Mouse (Mus musculus) cerebellum, adult 11 months (tissue): ENCODE results near the gene Iffo2.
A peak's percentile ranks its signal among the peaks of the same experiment; 100 is the strongest.
"Not testable (repeated sequence)": the region's sequence is repeated elsewhere in the genome, so short reads cannot be mapped to it uniquely, and the experiment has no call there.

Source experiments
- DNase-seq: peaks from one replicate; pipeline ENCODE4 v3.0.0; 2022

Gene Iffo2

DNA sequence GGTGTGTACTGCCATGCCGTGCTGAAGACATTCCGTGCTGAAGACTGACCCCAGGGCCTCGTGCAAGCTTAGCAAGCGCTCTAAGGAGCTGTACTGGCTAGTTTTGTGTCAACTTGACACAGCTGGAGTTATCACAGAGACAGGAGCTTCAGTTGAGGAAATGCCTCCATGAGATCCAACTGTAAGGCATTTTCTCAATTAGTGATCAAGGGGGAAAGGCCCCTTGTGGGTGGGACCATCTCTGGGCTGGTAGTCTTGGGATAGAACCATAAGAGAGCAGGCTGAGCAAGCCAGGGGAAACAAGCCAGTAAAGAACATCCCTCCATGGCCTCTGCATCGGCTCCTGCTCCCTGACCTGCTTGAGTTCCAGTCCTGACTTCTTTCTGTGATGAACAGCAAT is at the start of gene Iffo2:
Iffo2 (plus strand) TSS at position 301 of the 400 bp plus-strand sequence.
- DNase-seq: not testable (repeated sequence)

- DNase-seq: no peak
These were observed 48.9 kb upstream of the Iffo2 start for GRCm38 (mm10) chr4:139481400-139481799.

DNA sequence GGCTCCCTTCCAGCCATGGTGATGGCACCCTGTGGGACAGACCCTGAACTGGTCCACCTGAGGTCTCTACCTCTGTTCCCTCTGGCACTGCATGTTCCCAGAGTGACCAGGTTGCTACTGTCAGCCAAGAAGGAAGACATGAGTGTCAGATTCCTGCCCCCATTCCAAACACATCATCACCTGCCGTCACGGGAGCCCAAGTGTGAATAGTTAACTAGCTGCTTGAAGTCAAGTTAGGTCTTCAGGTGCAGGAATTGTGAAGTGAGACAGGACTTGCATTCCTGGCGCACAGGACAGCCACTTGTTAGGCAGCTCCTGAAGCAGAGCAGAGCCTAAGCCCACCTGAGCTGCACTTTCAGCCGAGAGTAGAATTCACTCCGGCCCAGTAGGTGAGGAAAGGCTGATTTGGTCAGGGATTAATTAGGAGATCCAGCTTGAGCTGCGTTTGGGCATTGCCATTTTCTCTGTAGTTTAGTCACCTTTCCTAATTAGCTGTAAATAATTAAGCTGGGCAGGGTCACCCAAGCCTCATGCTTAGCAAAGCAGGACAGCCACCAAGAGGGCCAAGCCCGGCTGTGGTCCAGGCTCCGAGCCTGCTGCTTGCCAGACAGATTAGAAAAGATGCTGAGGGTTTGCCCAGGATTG is 46.8 kb upstream of the Iffo2 start:
- DNase-seq: no peak

- DNase-seq: no peak
These were observed 45.9 kb upstream of the Iffo2 start for GRCm38 (mm10) chr4:139484496-139484895.

DNA sequence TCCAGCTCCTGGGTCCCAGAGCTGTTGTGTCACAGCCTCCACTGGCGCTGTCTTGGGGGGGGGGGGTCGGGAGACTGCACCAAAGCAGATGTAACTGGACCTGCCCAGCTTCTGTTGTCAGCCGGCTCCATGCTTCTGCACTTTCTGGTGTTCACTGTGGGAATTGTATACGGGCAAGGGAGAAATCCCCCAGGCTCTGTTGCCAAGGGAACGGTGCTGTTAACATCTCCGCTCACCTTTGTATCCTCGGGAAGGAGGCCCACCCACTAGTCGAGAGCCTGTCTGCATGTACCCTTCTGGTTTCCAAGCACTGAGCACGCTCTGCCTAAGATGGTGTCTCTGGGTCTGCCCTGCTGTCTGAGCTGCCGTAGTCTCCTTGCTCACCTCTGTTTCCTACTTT is 43.3 kb upstream of the Iffo2 start:
- no peak for DNase-seq

DNA sequence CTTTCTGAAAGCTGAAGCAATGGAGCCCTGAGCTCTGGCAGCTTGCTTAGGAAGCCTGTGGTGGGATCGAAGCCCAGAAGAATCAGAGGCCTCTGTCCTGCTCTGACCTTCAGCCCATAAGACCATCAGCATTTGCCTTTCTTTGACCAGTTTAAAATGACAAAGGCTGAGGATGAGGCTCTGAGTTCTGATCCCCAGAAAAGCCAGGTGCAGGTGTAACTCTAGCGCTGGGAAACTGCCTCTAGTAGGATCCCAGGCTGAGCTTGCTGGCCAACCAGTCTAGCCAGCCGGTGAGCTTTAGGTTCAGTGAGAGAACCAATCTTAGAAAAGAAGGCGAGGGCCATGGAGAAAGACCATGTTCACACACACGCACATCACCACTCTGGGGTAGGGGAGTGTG is 42.0 kb upstream of the Iffo2 start:
- no peak for DNase-seq

DNA sequence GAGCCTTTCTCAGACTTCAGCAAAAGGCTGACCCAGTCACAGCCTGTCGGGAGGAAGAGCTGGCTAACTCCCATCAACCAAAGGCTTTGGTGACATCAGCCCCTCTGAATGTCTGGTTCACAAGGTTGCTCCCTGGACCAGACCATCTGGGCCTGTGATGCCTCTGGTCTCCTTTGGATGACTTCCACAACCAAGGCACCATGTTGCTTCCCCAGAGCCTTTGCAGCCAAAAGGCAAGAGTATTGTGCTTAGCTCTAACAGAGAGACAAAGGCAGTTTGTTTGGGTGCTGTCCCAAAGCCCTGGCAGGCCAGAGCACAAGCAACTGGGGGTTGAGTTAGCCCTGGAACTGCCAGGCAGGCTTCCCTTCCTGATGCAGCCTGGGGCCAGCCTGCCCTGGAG is 40.4 kb upstream of the Iffo2 start:
- DNase-seq: peak; percentile 79

GRCm38 (mm10) chr4:139490413-139491055 is 39.8 kb upstream of the Iffo2 start:
- DNase-seq: no peak

DNA sequence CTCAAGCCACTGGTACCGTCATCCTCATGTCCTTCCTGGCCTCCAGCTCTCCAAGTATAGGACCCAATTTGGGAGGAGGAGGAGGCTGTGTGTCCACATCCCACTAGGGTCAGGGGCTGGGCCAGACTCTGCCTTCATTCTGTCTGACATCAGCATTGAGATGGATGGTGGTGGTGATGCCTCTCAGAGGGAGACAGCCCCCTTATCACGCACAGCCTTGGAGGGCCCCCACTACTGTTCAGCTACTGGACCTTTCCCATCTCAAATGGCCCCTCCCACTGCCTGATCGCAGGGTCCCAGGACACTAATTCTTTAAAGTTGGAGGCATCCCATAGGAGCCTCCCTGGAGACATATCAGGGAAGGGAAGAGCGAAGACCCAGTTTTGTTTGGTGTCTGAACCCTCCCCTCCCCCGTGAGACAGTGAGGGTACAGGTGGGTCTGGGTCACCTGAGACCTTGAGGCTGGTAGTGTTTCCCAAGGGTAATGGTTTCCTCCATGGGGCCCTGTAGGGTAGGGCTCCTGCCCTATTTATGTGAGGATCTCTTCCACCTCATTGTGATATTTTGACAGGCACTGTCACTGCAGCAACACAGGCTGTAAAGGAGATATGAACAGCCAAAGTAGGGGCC is 38.7 kb upstream of the Iffo2 start:
- no peak for DNase-seq

DNA sequence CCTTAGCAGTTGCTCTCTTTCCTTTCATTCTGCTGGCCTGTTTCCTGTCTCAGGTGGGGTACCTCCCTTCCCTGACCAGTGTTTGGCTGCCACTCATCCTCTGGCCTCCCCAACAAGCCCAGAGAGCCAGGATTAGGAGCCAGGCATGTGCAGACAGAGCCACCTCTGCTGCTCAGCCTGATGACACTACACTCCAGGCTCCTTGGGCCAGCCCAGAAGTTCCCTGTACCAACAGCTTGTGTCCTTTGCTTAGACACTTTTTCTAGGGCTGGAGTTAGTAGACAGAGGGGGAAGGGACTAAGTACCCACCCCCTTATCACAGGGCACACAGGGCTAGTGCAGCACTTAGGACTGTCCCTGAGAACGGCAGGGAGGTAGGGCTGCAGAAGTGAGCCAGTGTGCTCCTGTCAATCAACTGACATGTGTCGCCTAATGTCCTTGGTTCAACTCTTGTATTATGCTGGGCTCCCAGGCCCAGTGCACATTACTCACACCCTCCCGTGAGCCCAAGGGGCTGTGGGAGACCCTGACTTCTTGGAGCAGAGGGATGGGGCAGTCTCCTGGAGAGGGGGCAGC is 38.0 kb upstream of the Iffo2 start:
- DNase-seq: no peak

GRCm38 (mm10) chr4:139493227-139494025 is 36.9 kb upstream of the Iffo2 start:
- peak; percentile 75 for DNase-seq

- DNase-seq: no peak
These were observed 29.5 kb upstream of the Iffo2 start for GRCm38 (mm10) chr4:139500814-139501213.

DNA sequence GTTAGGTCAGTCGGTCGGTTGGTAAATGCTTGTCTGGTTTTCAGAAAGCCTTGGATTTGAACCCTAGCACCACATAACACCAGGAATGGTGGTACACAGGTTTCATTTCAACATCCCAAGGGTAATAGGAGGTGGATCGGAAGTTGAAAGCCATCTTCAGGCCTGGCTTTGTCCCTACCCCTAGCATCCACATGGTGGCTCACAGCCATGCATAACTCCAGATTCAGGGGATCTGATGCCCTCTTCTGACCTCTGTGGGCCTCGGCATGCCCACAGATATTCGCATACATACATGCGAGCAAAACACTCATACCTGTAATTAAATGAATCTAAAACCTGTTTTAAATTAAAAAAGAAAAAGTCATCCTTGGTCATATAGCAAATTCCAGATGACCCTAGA is 28.6 kb upstream of the Iffo2 start:
- no peak for DNase-seq

DNA sequence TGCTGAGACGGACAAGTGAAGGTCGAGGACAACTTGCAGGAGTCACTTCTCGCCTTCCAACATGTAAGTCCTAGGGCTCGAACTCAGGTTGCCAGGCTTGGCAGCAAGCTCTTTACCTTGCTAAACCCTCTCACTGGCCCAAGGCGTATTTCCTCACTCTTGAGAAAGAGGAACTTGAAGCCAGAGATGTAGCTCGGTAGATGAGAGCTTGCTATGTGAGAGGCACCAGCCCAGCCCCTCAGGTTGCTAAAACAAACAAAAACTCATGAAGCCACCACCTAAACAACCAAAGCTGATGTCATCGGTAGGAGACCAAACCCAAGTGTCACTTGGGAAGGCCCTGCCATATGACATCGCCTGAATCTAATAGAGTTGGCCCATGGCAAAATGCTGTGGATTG is 26.4 kb upstream of the Iffo2 start:
- DNase-seq: no peak

GRCm38 (mm10) chr4:139505716-139506115 is 24.6 kb upstream of the Iffo2 start:
- DNase-seq: no peak

- no peak for DNase-seq
These were observed 23.6 kb upstream of the Iffo2 start for GRCm38 (mm10) chr4:139506727-139507126.

DNA sequence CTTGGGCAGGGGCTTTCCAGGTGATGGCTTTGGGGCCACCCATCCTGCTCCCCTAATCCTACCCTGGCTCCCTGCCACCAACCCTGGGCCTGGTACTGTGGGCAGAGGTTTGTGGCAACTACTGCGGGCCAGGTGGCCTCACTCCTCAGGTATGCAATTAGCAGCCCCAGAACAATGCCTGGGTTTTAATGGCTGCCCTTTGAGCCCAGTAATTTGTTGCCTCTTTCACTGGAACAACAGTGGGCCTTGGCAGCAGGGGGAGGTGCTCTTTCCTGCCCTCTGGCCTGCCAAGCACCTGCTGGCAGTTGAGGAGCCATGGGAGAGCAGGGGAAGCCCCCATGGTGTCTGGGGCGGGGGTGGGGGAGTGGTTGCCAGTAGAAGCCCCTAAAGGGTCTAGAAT is 21.3 kb upstream of the Iffo2 start:
- no peak for DNase-seq

- DNase-seq: no peak
These were observed 18.8 kb upstream of the Iffo2 start for GRCm38 (mm10) chr4:139511557-139511956.

DNA sequence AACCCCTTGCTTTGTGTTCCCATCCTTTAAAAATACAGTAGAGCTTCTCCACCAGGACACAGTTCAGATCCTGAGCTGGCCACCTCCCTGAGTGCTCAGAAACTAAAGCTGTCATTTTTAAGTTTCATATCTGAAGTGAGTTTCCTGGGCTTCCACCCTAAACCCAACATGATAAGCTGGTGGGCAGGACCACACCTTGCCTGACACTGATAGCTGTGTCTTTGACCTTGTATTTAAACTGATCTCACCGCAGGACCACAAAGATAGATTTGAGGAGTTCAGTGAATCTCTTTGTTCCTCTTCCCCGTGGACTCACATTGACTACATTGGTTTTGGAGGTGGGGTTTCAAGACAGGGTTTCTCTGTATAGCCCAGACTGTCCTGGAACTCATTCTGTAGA is 17.4 kb upstream of the Iffo2 start:
- DNase-seq: no peak

DNA sequence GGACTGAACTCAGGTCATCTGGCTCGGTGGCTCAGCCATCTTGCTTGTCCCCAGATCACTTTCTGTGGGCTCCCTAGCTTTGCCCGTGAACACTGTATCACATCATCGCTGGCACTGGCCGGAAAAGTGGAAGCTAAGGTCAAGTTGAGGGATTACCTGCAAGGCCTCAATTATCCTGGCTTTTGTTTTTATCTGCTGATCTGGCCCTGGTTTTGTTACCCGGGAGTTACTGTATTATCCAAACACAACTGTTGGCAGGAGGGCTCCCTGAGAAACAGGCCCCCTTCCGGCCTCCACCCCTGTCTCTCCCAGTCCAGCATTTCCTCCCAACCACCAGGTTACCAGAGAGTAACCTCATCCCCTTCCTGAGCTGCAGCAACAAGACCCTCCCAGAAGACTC is 11.1 kb upstream of the Iffo2 start:
- DNase-seq: no peak

DNA sequence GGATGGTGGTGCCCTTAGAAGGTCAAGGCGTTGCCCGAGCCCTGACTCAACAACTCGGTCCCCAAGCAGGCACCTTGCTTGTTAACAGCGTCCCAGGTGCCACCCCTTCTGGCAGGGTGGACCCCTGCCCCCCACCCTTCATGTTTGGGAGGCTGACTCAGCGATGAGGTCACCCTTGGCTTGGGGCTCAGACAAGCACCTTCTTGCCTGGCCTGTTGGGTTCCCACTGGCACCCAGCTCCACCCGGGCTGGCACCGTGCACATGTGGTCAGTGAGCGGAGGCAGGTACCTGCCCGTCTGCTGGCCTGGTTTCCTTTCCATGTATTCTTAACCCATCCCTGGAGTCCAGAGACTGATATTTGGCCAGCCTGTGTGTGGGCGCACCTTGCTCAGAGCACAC is 8.4 kb upstream of the Iffo2 start:
- no peak for DNase-seq

DNA sequence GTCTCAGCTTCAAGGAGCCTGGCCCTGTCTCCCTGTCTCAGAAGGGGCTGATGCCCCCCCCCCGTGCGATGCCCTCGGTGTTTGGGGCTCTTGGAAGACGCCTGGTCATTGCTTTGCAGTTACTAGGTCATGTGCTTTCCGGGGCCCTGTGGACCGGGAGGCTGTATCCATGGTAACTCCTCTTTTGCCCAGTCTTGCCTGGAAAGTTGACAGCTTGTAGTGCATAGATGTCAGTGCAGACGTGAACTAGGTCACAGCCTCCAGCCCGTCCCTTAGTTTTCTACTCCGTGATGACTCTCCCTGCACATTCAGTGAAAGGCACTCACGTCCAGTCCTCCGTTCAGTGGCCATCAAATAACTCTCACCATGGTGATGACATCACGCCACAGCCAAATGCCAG is 3.9 kb upstream of the Iffo2 start:
- DNase-seq: peak; percentile 15

- no peak for DNase-seq
These were observed 1.7 kb downstream of the Iffo2 start for GRCm38 (mm10) chr4:139532081-139532480.
